Mouse (Mus musculus): ENCODE results near the gene Pigt.

DNA sequence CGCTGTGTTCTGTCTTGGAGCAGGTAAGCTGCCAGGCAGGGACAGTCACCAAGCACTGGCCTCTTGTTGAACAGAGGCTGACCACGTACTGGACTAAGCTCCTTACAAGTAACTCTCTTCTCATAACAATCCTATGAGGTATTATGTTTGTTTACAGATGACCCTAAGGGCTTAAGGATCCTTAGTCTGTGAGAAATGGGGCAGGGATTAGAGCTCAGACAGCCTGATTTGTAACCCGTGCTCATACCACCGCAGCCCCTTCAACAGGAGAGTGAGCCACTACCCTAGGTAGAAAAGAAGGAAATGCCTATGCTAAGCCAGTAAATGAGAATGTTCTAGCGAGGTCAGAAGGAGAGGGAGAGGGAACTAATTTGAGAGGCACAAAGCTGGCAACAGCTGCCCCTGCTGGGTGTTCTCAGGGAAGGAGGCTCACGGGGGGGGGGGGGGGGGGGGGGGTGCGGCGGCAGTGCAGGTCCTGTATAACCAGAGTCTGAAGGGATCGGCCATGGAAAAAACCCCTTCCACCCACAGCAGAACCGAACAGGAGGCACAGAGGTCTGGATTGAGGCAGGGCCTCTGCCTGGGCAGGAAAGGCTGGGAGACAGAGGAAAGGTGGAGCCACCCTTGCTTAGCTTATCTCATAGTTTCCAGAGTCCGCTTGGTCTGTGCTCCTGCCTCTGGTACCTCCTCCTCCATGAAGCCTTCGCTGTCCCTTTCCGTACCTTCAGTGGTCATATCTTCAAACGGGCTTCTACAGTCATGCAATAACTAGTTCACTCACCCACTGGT lies 15.0 kb downstream of the Pigt start:
- TF ChIP-seq CTCF (conservative IDR thresholded peaks at IDR 0.05; ENCODE audit: low read length) = no peak
- TF ChIP-seq NANOG (IDR thresholded peaks at IDR 0.05; ENCODE audit: borderline replicate concordance, low read length) = no peak

All from E14TG2a.4 (cell line).